ENCODE assay signal across 19 mouse cellular contexts in genomic region chr14:33514756-33515285, GRCm38 (mm10). TPM values are rescaled to one million over a fixed set of nuclear protein-coding genes. Genes with fewer than 3 reads are reported as not detected.
DNase-seq lines count a peak whose midpoint lies in the region; ATAC-seq and TF ChIP-seq lines count a peak whose summit lies in the region.
"Had no signal": no experiment of that assay in that cellular context is flagged by ENCODE, and none has a peak within 500 bp of the region (broad histone marks: within the 10 kb centered on the region; RNA-seq: fewer than 3 reads in every experiment).

No protein-coding gene starts in this region.

- peak overlapping the region; percentile 44 for H3K27ac ChIP-seq in forebrain, embryonic 15.5 days (replicated peaks)
- H3K27ac ChIP-seq in forebrain, embryonic 10.5 days = no peak overlapping the region
- no peak overlapping the region for H3K27ac ChIP-seq in midbrain, postnatal 0 days (ENCODE audit: low read depth, low read length)
- H3K27ac ChIP-seq in midbrain, embryonic 10.5 days (replicated peaks) = no peak overlapping the region
- 0 out of 2 replicates have a peak overlapping the region, but pooled peaks have one; percentile 9 for H3K27ac ChIP-seq in forebrain, postnatal 0 days (ENCODE audit: low read depth, low read length)
- H3K27ac ChIP-seq: embryonic facial prominence, embryonic 12.5 days; heart, embryonic 13.5 days; hindbrain, embryonic 13.5 days had no signal

- WGBS in forebrain, embryonic 15.5 days = 44% methylated on average over 6 of the region's 6 CpGs
- WGBS in forebrain, embryonic 10.5 days = 87% methylated on average over 6 of the region's 6 CpGs
- 64% methylated on average over 6 of the region's 6 CpGs for WGBS in midbrain, postnatal 0 days
- 80% methylated on average over 6 of the region's 6 CpGs for WGBS in midbrain, embryonic 10.5 days
- WGBS in forebrain, postnatal 0 days = 44% methylated on average over 6 of the region's 6 CpGs

- H3K4me2 ChIP-seq in forebrain, embryonic 15.5 days (replicated peaks) = no peak overlapping the region
- no peak overlapping the region for H3K4me2 ChIP-seq in midbrain, postnatal 0 days (ENCODE audit: low read depth, low read length, poor library complexity, severe bottlenecking)
- no peak overlapping the region for H3K4me2 ChIP-seq in forebrain, postnatal 0 days (ENCODE audit: low read depth)
- H3K4me2 ChIP-seq: embryonic facial prominence, embryonic 12.5 days; heart, embryonic 13.5 days; hindbrain, embryonic 13.5 days had no signal

- no peaks in the 10 kb centered on the region for H3K27me3 ChIP-seq in forebrain, embryonic 15.5 days
- H3K27me3 ChIP-seq in forebrain, embryonic 10.5 days (ENCODE audit: poor library complexity, severe bottlenecking) = no peaks in the 10 kb centered on the region
- H3K27me3 ChIP-seq in midbrain, postnatal 0 days (ENCODE audit: insufficient read depth, low read length) = no peaks in the 10 kb centered on the region
- no peaks in the 10 kb centered on the region for H3K27me3 ChIP-seq in midbrain, embryonic 10.5 days (ENCODE audit: low read depth, poor library complexity, severe bottlenecking)
- H3K27me3 ChIP-seq in forebrain, postnatal 0 days (ENCODE audit: insufficient read depth, low read length) = no peaks in the 10 kb centered on the region
- H3K27me3 ChIP-seq: embryonic facial prominence, embryonic 12.5 days had no signal

- H3K4me1 ChIP-seq in forebrain, embryonic 15.5 days = peaks cover 12% of the 10 kb centered on the region
- no peaks in the 10 kb centered on the region for H3K4me1 ChIP-seq in forebrain, embryonic 10.5 days
- H3K4me1 ChIP-seq in midbrain, postnatal 0 days (ENCODE audit: insufficient read depth, low read length) = peaks cover 3% of the 10 kb centered on the region; the same call in 1 of the 2 replicates
- H3K4me1 ChIP-seq in midbrain, embryonic 10.5 days = no peaks in the 10 kb centered on the region
- no peaks in the 10 kb centered on the region; the same call in 1 of the 2 replicates for H3K4me1 ChIP-seq in forebrain, postnatal 0 days (ENCODE audit: insufficient read depth)
- H3K4me1 ChIP-seq: embryonic facial prominence, embryonic 12.5 days; heart, embryonic 13.5 days had no signal

- peak; percentile 61 to 73 for DNase-seq in cerebellum, postnatal 10 days
- no peak for DNase-seq in cerebellum, adult 11 months
- DNase-seq in forebrain, embryonic 10.5 days (ENCODE audit: extremely low spot score, low spot score) = no peak
- DNase-seq in midbrain, postnatal 0 days (ENCODE audit: low spot score) = peak; percentile 71
- no peak for DNase-seq in midbrain, embryonic 10.5 days (ENCODE audit: low spot score)
- no peak for DNase-seq in forebrain, postnatal 0 days
- DNase-seq: adrenal gland, postnatal 10 days; B cell, adult 2 months; cerebellum, adult 18-20 months; gastrocnemius, postnatal 36 days; heart, postnatal 36 days had no signal

- peak; percentile 68 for ATAC-seq in forebrain, embryonic 15.5 days (replicated peaks)
- ATAC-seq in midbrain, postnatal 0 days (ENCODE audit: low FRiP score) = no peak
- no peak for ATAC-seq in forebrain, postnatal 0 days
- ATAC-seq: CD4-positive, CD25-positive, alpha-beta regulatory T cell, adult 4 months; intestine, embryonic 16.5 days had no signal

- no peak overlapping the region for H3K4me3 ChIP-seq in forebrain, embryonic 15.5 days
- no peak overlapping the region for H3K4me3 ChIP-seq in forebrain, embryonic 10.5 days
- no peak overlapping the region for H3K4me3 ChIP-seq in midbrain, postnatal 0 days (ENCODE audit: low read depth, low read length)
- no peak overlapping the region for H3K4me3 ChIP-seq in midbrain, embryonic 10.5 days
- H3K4me3 ChIP-seq in forebrain, postnatal 0 days (ENCODE audit: low read depth, low read length) = no peak overlapping the region
- H3K4me3 ChIP-seq: embryonic facial prominence, embryonic 12.5 days; heart, embryonic 13.5 days; hindbrain, embryonic 13.5 days had no signal

- no peak overlapping the region for H3K9ac ChIP-seq in forebrain, embryonic 15.5 days (replicated peaks)
- H3K9ac ChIP-seq in midbrain, postnatal 0 days (replicated peaks; ENCODE audit: low read length, poor library complexity, severe bottlenecking) = no peak overlapping the region
- no peak overlapping the region for H3K9ac ChIP-seq in forebrain, postnatal 0 days
- H3K9ac ChIP-seq: embryonic facial prominence, embryonic 12.5 days; heart, embryonic 13.5 days; hindbrain, embryonic 13.5 days had no signal

- TF ChIP-seq CTCF in midbrain, postnatal 0 days (IDR thresholded peaks at IDR 0.05) = no peak
- no peak for TF ChIP-seq CTCF in forebrain, postnatal 0 days (IDR thresholded peaks at IDR 0.05; ENCODE audit: low read depth)

- H3K9me3 ChIP-seq in forebrain, embryonic 15.5 days = no peaks in the 10 kb centered on the region
- no peaks in the 10 kb centered on the region for H3K9me3 ChIP-seq in forebrain, embryonic 10.5 days
- H3K9me3 ChIP-seq in midbrain, postnatal 0 days (ENCODE audit: low read length) = no peaks in the 10 kb centered on the region
- H3K9me3 ChIP-seq in midbrain, embryonic 10.5 days (replicated peaks) = no peaks in the 10 kb centered on the region
- no peaks in the 10 kb centered on the region for H3K9me3 ChIP-seq in forebrain, postnatal 0 days (ENCODE audit: low read length)
- H3K9me3 ChIP-seq: embryonic facial prominence, embryonic 12.5 days; heart, embryonic 13.5 days; hindbrain, embryonic 13.5 days had no signal

- no peaks in the 10 kb centered on the region for H3K36me3 ChIP-seq in forebrain, embryonic 15.5 days
- no peaks in the 10 kb centered on the region for H3K36me3 ChIP-seq in forebrain, embryonic 10.5 days (replicated peaks)
- no peaks in the 10 kb centered on the region for H3K36me3 ChIP-seq in midbrain, postnatal 0 days (ENCODE audit: insufficient read depth, low read length)
- H3K36me3 ChIP-seq in midbrain, embryonic 10.5 days = no peaks in the 10 kb centered on the region
- H3K36me3 ChIP-seq in forebrain, postnatal 0 days (ENCODE audit: insufficient read depth) = no peaks in the 10 kb centered on the region
- H3K36me3 ChIP-seq: embryonic facial prominence, embryonic 12.5 days; G1E; heart, embryonic 13.5 days; hindbrain, embryonic 13.5 days had no signal

RNA-seq across cellular contexts. Expression of gene Frmpd2, which starts 43.3 kb away (rescaled TPM):
- polyA plus RNA-seq in forebrain, embryonic 15.5 days (2015; fragmentation: Nextera tagmentation; extraction: Ambion mirVana) = 0.03 and 0.04 TPM in 2 replicates
- not detected in 2 replicates for polyA plus RNA-seq in forebrain, embryonic 10.5 days (2016; fragmentation: Nextera tagmentation; extraction: Ambion mirVana)
- 0.71 and 0.76 TPM in 2 replicates for total RNA-seq in midbrain, postnatal 0 days (2014; rRNA removed)
- polyA plus RNA-seq in midbrain, postnatal 0 days (2015; fragmentation: Nextera tagmentation; extraction: Ambion mirVana) = 0.63 and 0.73 TPM in 2 replicates
- polyA plus RNA-seq in midbrain, embryonic 10.5 days (2016; fragmentation: Nextera tagmentation; extraction: Ambion mirVana) = not detected in 2 replicates
- 0.54 and 1.6 TPM in 2 replicates for total RNA-seq in forebrain, postnatal 0 days (2014; rRNA removed)
- 0.14 and 0.29 TPM in 2 replicates for polyA plus RNA-seq in forebrain, postnatal 0 days (2015; fragmentation: Nextera tagmentation; extraction: Ambion mirVana)
- total RNA-seq: adrenal gland, postnatal 10 days; gastrocnemius, adult 8-10 months; gastrocnemius, postnatal 36 days; heart, postnatal 36 days had no signal
- polyA plus RNA-seq: CD4-positive, CD25-positive, alpha-beta regulatory T cell, adult 4 months; embryonic facial prominence, embryonic 12.5 days; G1E; heart, embryonic 13.5 days; hindbrain, embryonic 13.5 days; intestine, embryonic 16.5 days had no signal

Comparison
In these comparisons a context has a peak if more than half of its experiments do, and no peak if none do; other contexts are left out.
1. DNase-seq: peak in cerebellum, postnatal 10 days (2 of 2) and midbrain, postnatal 0 days (single experiment); none in cerebellum, adult 11 months (single experiment), forebrain, embryonic 10.5 days (single experiment), midbrain, embryonic 10.5 days (single experiment) and forebrain, postnatal 0 days (single experiment).
2. H3K27ac ChIP-seq: peak in forebrain, embryonic 15.5 days (single experiment) and forebrain, postnatal 0 days (single experiment); none in forebrain, embryonic 10.5 days (single experiment), midbrain, postnatal 0 days (single experiment) and midbrain, embryonic 10.5 days (single experiment).